Mouse (Mus musculus) MEL (cell line): Measurements from ENCODE around the gene Rabgap1l. TPM values are rescaled to one million over a fixed set of nuclear protein-coding genes. Genes with fewer than 3 reads are reported as not detected.

Source experiments
- DNase-seq: peaks from one replicate; pipeline ENCODE4 v3.0.0; 2011; ENCODE audit warnings: low read depth, low spot score
- H3K27ac ChIP-seq: 2 replicates; pipeline ENCODE4 v1.5.1; 2012; ENCODE audit warnings: low read depth, mild to moderate bottlenecking, control low read depth, low read length, moderate library complexity; ENCODE audit not compliant: control insufficient read depth
- H3K27me3 ChIP-seq, 2 experiments: fragments of 150-350 bp in 1 of 2; sonication (generic) in 1 of 2; 2 replicates each; pipeline ENCODE4 v1.6.1; 2012; ENCODE audit warnings: low read length in 2 of 2, mild to moderate bottlenecking in 2 of 2, improper control_type of control experiment in 1 of 2, moderate library complexity in 1 of 2; ENCODE audit not compliant: insufficient read depth in 2 of 2, control insufficient read depth in 1 of 2
- H3K36me3 ChIP-seq, 2 experiments: 2 replicates each; pipeline ENCODE4 v1.6.1; 2012 to 2014; ENCODE audit warnings: low read length in 2 of 2, improper control_type of control experiment in 1 of 2, inconsistent platforms in 1 of 2, mild to moderate bottlenecking in 1 of 2; ENCODE audit not compliant: insufficient read depth in 2 of 2, control insufficient read depth in 1 of 2
- H3K4me1 ChIP-seq, 2 experiments: fragments of 150-350 bp in 1 of 2; sonication (generic) in 1 of 2; 2 replicates each; pipeline ENCODE4 v1.6.1; 2012; ENCODE audit warnings: low read length in 2 of 2, improper control_type of control experiment in 1 of 2, mild to moderate bottlenecking in 1 of 2; ENCODE audit not compliant: insufficient read depth in 2 of 2, control insufficient read depth in 1 of 2
- H3K4me3 ChIP-seq, 2 experiments: fragments of 150-350 bp in 1 of 2; sonication (generic) in 1 of 2; 2 replicates each; pipeline ENCODE4 v1.5.1; 2012; ENCODE audit warnings: low read depth in 2 of 2, low read length in 2 of 2, mild to moderate bottlenecking in 2 of 2, moderate library complexity in 2 of 2, control low read depth in 1 of 2, improper control_type of control experiment in 1 of 2; ENCODE audit not compliant: control insufficient read depth in 1 of 2, insufficient read depth in 1 of 2
- H3K79me2 ChIP-seq: 2 replicates; pipeline ENCODE4 v1.6.1; 2012; ENCODE audit warnings: mild to moderate bottlenecking, low read length, moderate library complexity; ENCODE audit not compliant: control insufficient read depth, poor library complexity, insufficient read depth
- H3K9ac ChIP-seq: 2 replicates; pipeline ENCODE4 v1.6.1; 2012; ENCODE audit warnings: low read depth, mild to moderate bottlenecking, control low read depth, low read length, moderate library complexity; ENCODE audit not compliant: control insufficient read depth, poor library complexity, severe bottlenecking
- H3K9me3 ChIP-seq: fragments of 150-350 bp; sonication (generic); replicated peaks from 2 replicates; pipeline ENCODE4 v1.6.1; 2012; ENCODE audit warnings: mild to moderate bottlenecking, low read length, improper control_type of control experiment, moderate library complexity; ENCODE audit not compliant: insufficient read depth
- BHLHE40 ChIP-seq: IDR thresholded peaks from 2 replicates; pipeline ENCODE4 v1.6.1; 2012; ENCODE audit warnings: low read depth, mild to moderate bottlenecking, inconsistent platforms, low read length, improper control_type of control experiment, borderline replicate concordance
- CHD1 ChIP-seq: IDR thresholded peaks from 2 replicates; pipeline ENCODE4 v1.6.1; 2012; ENCODE audit warnings: low read depth, mild to moderate bottlenecking, inconsistent platforms, low read length, improper control_type of control experiment
- CHD2 ChIP-seq: IDR thresholded peaks from 2 replicates; pipeline ENCODE4 v1.6.1; 2011; ENCODE audit warnings: low read length, improper control_type of control experiment
- CTCF ChIP-seq, 3 experiments: IDR thresholded peaks in 2 of 3; conservative IDR thresholded peaks in 1 of 3; 2 replicates each; pipeline ENCODE4 v1.5.1; 2011 to 2012; ENCODE audit warnings: low read length in 3 of 3, low read depth in 2 of 3, mild to moderate bottlenecking in 2 of 3, improper control_type of control experiment in 1 of 3, inconsistent platforms in 1 of 3, mixed read lengths in 1 of 3, moderate library complexity in 1 of 3; ENCODE audit not compliant: control insufficient read depth in 1 of 3, insufficient read depth in 1 of 3, poor library complexity in 1 of 3, severe bottlenecking in 1 of 3
- ELF1 ChIP-seq: IDR thresholded peaks from 2 replicates; pipeline ENCODE4 v1.6.1; 2014; ENCODE audit warnings: low read depth, mild to moderate bottlenecking, inconsistent platforms, low read length, improper control_type of control experiment, moderate library complexity
- ETS1 ChIP-seq: IDR thresholded peaks from 2 replicates; pipeline ENCODE4 v1.6.1; 2012; ENCODE audit warnings: low read depth, mild to moderate bottlenecking, inconsistent platforms, low read length, improper control_type of control experiment, moderate library complexity
- GABPA ChIP-seq: IDR thresholded peaks from 2 replicates; pipeline ENCODE4 v1.6.1; 2012; ENCODE audit warnings: low read depth, mild to moderate bottlenecking, inconsistent platforms, low read length, improper control_type of control experiment, moderate library complexity
- GATA1 ChIP-seq: IDR thresholded peaks from 2 replicates; pipeline ENCODE4 v1.6.1; 2011; ENCODE audit warnings: low read depth, low read length, improper control_type of control experiment
- HCFC1 ChIP-seq: IDR thresholded peaks from 2 replicates; pipeline ENCODE4 v1.6.1; 2012; ENCODE audit warnings: low read depth, mild to moderate bottlenecking, inconsistent platforms, low read length, improper control_type of control experiment, moderate library complexity
- JUND ChIP-seq: IDR thresholded peaks from 2 replicates; pipeline ENCODE4 v1.6.1; 2011; ENCODE audit warnings: low read depth, mild to moderate bottlenecking, improper control_type of control experiment, low read length
- KAT2A ChIP-seq: conservative IDR thresholded peaks from 2 replicates; pipeline ENCODE4 v1.6.1; 2012; ENCODE audit warnings: low read depth, low read length, improper control_type of control experiment, inconsistent platforms
- MAFK ChIP-seq: IDR thresholded peaks from 2 replicates; pipeline ENCODE4 v1.6.1; 2011; ENCODE audit warnings: low read depth, mild to moderate bottlenecking, low read length, improper control_type of control experiment, borderline replicate concordance
- NRF1 ChIP-seq: IDR thresholded peaks from 2 replicates; pipeline ENCODE4 v1.6.1; 2014; ENCODE audit warnings: low read depth, mild to moderate bottlenecking, inconsistent platforms, low read length, improper control_type of control experiment, moderate library complexity; ENCODE audit not compliant: poor library complexity, insufficient read depth, severe bottlenecking
- POLR2AphosphoS2 ChIP-seq: IDR thresholded peaks from 2 replicates; pipeline ENCODE4 v1.6.1; 2011; ENCODE audit warnings: low read length, improper control_type of control experiment
- POLR2AphosphoS5 ChIP-seq: IDR thresholded peaks from 2 replicates; pipeline ENCODE4 v1.6.1; 2012; ENCODE audit warnings: low read depth, borderline replicate concordance, mild to moderate bottlenecking, inconsistent platforms, low read length, moderate library complexity, mixed read lengths
- RAD21 ChIP-seq: IDR thresholded peaks from 2 replicates; pipeline ENCODE4 v1.6.1; 2011; ENCODE audit warnings: mild to moderate bottlenecking, low read depth, low read length, improper control_type of control experiment
- RCOR1 ChIP-seq: IDR thresholded peaks from 2 replicates; pipeline ENCODE4 v1.6.1; 2012; ENCODE audit warnings: low read depth, mild to moderate bottlenecking, inconsistent platforms, low read length, improper control_type of control experiment
- SIN3A ChIP-seq: IDR thresholded peaks from 2 replicates; pipeline ENCODE4 v1.6.1; 2012; ENCODE audit warnings: low read length, improper control_type of control experiment, inconsistent platforms
- SMC3 ChIP-seq: IDR thresholded peaks from 2 replicates; pipeline ENCODE4 v1.6.1; 2011; ENCODE audit warnings: low read depth, low read length, improper control_type of control experiment
- TBP ChIP-seq: IDR thresholded peaks from 2 replicates; pipeline ENCODE4 v1.8.0; 2011; ENCODE audit warnings: low read depth, low read length, improper control_type of control experiment
- TCF12 ChIP-seq: IDR thresholded peaks from 2 replicates; pipeline ENCODE4 v1.6.1; 2014; ENCODE audit warnings: low read depth, mild to moderate bottlenecking, inconsistent platforms, low read length, improper control_type of control experiment, moderate library complexity
- USF1 ChIP-seq: IDR thresholded peaks from 2 replicates; pipeline ENCODE4 v1.6.1; 2014; ENCODE audit warnings: low read depth, mild to moderate bottlenecking, inconsistent platforms, low read length, improper control_type of control experiment, moderate library complexity
- USF2 ChIP-seq, 2 experiments: IDR thresholded peaks; 2 replicates each; pipeline ENCODE4 v1.6.1; 2011 to 2012; ENCODE audit warnings: improper control_type of control experiment in 2 of 2, low read length in 2 of 2, borderline replicate concordance in 1 of 2, inconsistent platforms in 1 of 2, low read depth in 1 of 2, mild to moderate bottlenecking in 1 of 2; ENCODE audit not compliant: insufficient read depth in 1 of 2
- ZC3H11A ChIP-seq: IDR thresholded peaks from 2 replicates; pipeline ENCODE4 v1.6.1; 2012; ENCODE audit warnings: low read depth, mild to moderate bottlenecking, inconsistent platforms, low read length, improper control_type of control experiment
- ZKSCAN1 ChIP-seq: IDR thresholded peaks from 2 replicates; pipeline ENCODE4 v1.6.1; 2012; ENCODE audit warnings: low read depth, mild to moderate bottlenecking, inconsistent platforms, low read length, improper control_type of control experiment, moderate library complexity
- ZMIZ1 ChIP-seq: IDR thresholded peaks from 2 replicates; pipeline ENCODE4 v1.6.1; 2012; ENCODE audit warnings: low read depth, mild to moderate bottlenecking, inconsistent platforms, low read length, improper control_type of control experiment, moderate library complexity
- ZNF384 ChIP-seq: IDR thresholded peaks from 2 replicates; pipeline ENCODE4 v1.6.1; 2012; ENCODE audit warnings: low read depth, mild to moderate bottlenecking, inconsistent platforms, low read length, improper control_type of control experiment
- polyA plus RNA-seq, 2 experiments: library from polyadenylated mRNA; stranded (reverse) in 1 of 2; unstranded in 1 of 2; fragments of >175 nt in 1 of 2; fragments of >200 nt in 1 of 2; gene quantifications; 2 replicates each; pipeline versions ENCODE4 v1.2.1 to v1.2.4; 2012; ENCODE audit warnings: low replicate concordance in 2 of 2, low read depth in 1 of 2; ENCODE audit not compliant: insufficient read length in 2 of 2, insufficient read depth in 1 of 2, missing spikeins in 1 of 2
- total RNA-seq: library from RNA; depleted of rRNA; stranded (reverse); fragments of 300-350 nt; gene quantifications from 2 replicates; pipeline ENCODE4 v1.2.3, GENCODE M21; 2012

Rabgap1l gene
- total and polyA plus RNA-seq, 3 experiments: 24.1 to 26.2 TPM; not detected in 1

DNA sequence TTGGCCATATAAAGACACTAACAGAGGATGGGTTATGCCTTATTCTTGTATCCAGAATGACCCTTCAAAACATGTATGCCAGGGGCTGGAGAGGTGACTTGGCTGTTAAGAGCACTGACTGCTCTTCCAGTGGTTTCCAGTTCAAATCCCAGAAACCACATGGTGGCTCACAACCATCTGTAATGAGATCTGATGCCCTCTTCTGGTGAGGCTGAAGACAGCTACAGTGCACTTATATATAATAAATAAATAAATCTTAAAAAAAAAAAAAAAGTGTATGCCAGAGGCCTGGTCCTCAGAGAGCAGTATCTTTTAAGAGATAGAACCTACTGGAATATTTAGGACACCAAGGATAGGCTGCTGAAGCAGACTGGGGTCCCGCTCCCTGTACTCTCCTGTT, 414.6 kb downstream of the Rabgap1l start:
- no peaks in the 10 kb centered on the region for H3K27me3 ChIP-seq
- H3K4me1 ChIP-seq: peaks cover 0 to 2% of the 10 kb centered on the region in 2 experiments; a peak in 1 of 4 replicates
- H3K4me3 ChIP-seq: no peak overlapping the region
- TF ChIP-seq GATA1 (no peak), BHLHE40 (no peak), NRF1 (no peak), HCFC1 (no peak), ZNF384 (peak; percentile 55), CTCF (IDR thresholded peaks at IDR 0.05 in 2 of 3, conservative IDR thresholded peaks at IDR 0.05 in 1 of 3; ENCODE audit: control insufficient read depth in 1 of 3, insufficient read depth in 1 of 3, low read depth in 2 of 3, low read length in 3 of 3, poor library complexity in 1 of 3, severe bottlenecking in 1 of 3) (peak in 1 of 3 experiments; percentile 41; a peak in 2 of 6 replicates), ZMIZ1 (no peak), POLR2AphosphoS5 (no peak), ZKSCAN1 (no peak), TBP (no peak), RAD21 (peak; percentile 33), MAFK (no peak), KAT2A (no peak), USF2 (IDR thresholded peaks at IDR 0.05; ENCODE audit: borderline replicate concordance in 1 of 2, insufficient read depth in 1 of 2, low read depth in 1 of 2, low read length in 2 of 2) (no peak), JUND (no peak), ETS1 (no peak), CHD2 (no peak), RCOR1 (no peak), POLR2AphosphoS2 (no peak), SMC3 (peak; percentile 49), ELF1 (no peak), CHD1 (no peak), ZC3H11A (no peak), USF1 (no peak), TCF12 (no peak), GABPA (no peak), SIN3A (no peak)
- no peak overlapping the region for H3K9ac ChIP-seq
- no peaks in the 10 kb centered on the region for H3K79me2 ChIP-seq
- peaks cover 0 to 1% of the 10 kb centered on the region in 2 experiments; a peak in 2 of 4 replicates for H3K36me3 ChIP-seq
- peak; percentile 13 for DNase-seq
- no peak overlapping the region for H3K27ac ChIP-seq
- no peaks in the 10 kb centered on the region for H3K9me3 ChIP-seq
